Mouse (Mus musculus): ENCODE measurements at regions not wholly inside any gene's neighbourhood (a gene's known extent, or its start where the extent isn't known, plus 50 kb on each side); places are given as distances from the start of the nearest gene placed in this dataset.

- TF ChIP-seq CTCF (IDR thresholded peaks at IDR 0.05; ENCODE audit: insufficient read depth, low read length), result no peak
- no peak for TF ChIP-seq POLR2A (IDR thresholded peaks at IDR 0.05; ENCODE audit: borderline replicate concordance, extremely low read depth, low read depth, low read length)
Measured at GRCm38 (mm10) chr3:81676570-81676969, 255.8 kb upstream of the Ctso start.
